Mouse (Mus musculus) forebrain, embryonic 14.5 days (tissue): Measurements from ENCODE around the gene Hhipl1. TPM values are rescaled to one million over a fixed set of nuclear protein-coding genes. Genes with fewer than 3 reads are reported as not detected.
A peak's percentile ranks its signal among the peaks of the same experiment; 100 is the strongest.

Source experiments
- ATAC-seq: fragments of 200-750 bp; cut with Nextera tagmentation; 2 replicates; pipeline ENCODE4 v1.8.0; 2017; ENCODE audit warnings: mild to moderate bottlenecking, moderate library complexity
- DNase-seq: peaks from one replicate; pipeline ENCODE4 v3.0.0-alpha.2; 2015; ENCODE audit warnings: low spot score
- H3K27ac ChIP-seq: fragments of 300-500 bp; sonication (generic); 2 replicates; pipeline ENCODE4 v1.5.1; 2014; ENCODE audit warnings: low read depth, mild to moderate bottlenecking, control low read depth, low read length, moderate library complexity
- H3K27me3 ChIP-seq: fragments of 300-500 bp; sonication (generic); replicated peaks from 2 replicates; pipeline ENCODE4 v1.6.1; 2014; ENCODE audit warnings: low read length, control low read depth, mixed read lengths; ENCODE audit not compliant: control insufficient read depth, insufficient read depth
- H3K36me3 ChIP-seq: fragments of 300-500 bp; sonication (generic); 2 replicates; pipeline ENCODE4 v1.6.1; 2014; ENCODE audit warnings: low read length, control low read depth; ENCODE audit not compliant: control insufficient read depth, insufficient read depth
- H3K4me1 ChIP-seq: fragments of 300-500 bp; sonication (generic); 2 replicates; pipeline ENCODE4 v1.6.1; 2014; ENCODE audit warnings: antibody characterized with exemption, low read length, control low read depth; ENCODE audit not compliant: control insufficient read depth, insufficient read depth
- H3K4me2 ChIP-seq: fragments of 300-500 bp; sonication (generic); 2 replicates; pipeline ENCODE4 v1.6.1; 2014; ENCODE audit warnings: mild to moderate bottlenecking, control low read depth, low read length
- H3K4me3 ChIP-seq: fragments of 300-500 bp; sonication (generic); 2 replicates; pipeline ENCODE4 v1.5.1; 2014; ENCODE audit warnings: low read depth, low read length, control low read depth
- H3K9ac ChIP-seq: fragments of 300-500 bp; sonication (generic); 2 replicates; pipeline ENCODE4 v1.6.1; 2014; ENCODE audit warnings: mild to moderate bottlenecking, low read length, control low read depth, moderate library complexity
- H3K9me3 ChIP-seq: fragments of 300-500 bp; sonication (generic); replicated peaks from 2 replicates; pipeline ENCODE4 v1.6.1; 2016; ENCODE audit warnings: low read length, control low read depth, mixed read lengths; ENCODE audit not compliant: control insufficient read depth
- WGBS: fragments of 180-500 bp; shearing (Covaris S2); extraction: QIAGEN DNeasy Blood & Tissue Kit; methylation state at CpG from one replicate; pipeline ENCODE4 v1.1.7; 2014; 5-methylcytosine and 5-hydroxymethylcytosine counted together
- polyA plus RNA-seq: library from polyadenylated mRNA; unstranded; fragments of >200 nt; fragmentation: Nextera tagmentation; extraction: Ambion mirVana; gene quantifications from 2 replicates; pipeline ENCODE4 v1.2.1, GENCODE M21; 2014

Hhipl1 gene
- polyA plus RNA-seq, 1 experiment from 2014 or later, result 1.4 TPM

DNA sequence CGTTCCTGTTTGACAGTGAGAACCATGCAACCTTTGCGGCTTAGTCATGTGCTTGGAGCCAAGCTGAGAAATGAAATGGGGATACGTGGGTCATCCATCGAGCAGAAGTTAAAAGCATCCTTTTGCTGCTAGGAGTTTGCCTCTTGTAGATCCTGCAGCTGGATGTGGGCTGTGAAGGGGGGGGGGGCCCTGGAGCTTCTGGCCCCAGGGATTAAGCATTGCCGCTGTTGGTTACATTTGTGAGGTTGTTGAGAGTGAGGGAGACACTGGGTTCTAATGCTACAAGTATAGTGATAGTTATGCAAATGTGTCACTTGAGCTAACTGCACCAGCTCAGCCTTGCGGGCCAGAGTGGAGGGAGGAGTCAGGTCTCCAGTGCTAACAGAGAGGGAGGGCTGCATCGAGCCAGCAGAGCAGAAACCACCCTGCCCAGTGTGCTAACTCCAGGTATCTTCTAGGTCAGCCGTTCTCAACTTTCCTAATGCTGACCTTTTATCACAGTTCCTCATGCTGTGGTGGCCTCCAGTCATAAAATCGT lies 11.2 kb downstream of the Hhipl1 start:
- Histone ChIP-seq H3K27me3 (no peaks in the 10 kb centered on the region), H3K36me3 (no peaks in the 10 kb centered on the region), H3K27ac (no peak overlapping the region), H3K9ac (no peak overlapping the region), H3K9me3 (no peaks in the 10 kb centered on the region), H3K4me3 (no peak overlapping the region), H3K4me2 (no peak overlapping the region), H3K4me1 (peaks cover 33% of the 10 kb centered on the region)
- ATAC-seq (no peak), DNase-seq (no peak)
- 9% methylated on average over 9 of the region's 9 CpGs for WGBS

DNA sequence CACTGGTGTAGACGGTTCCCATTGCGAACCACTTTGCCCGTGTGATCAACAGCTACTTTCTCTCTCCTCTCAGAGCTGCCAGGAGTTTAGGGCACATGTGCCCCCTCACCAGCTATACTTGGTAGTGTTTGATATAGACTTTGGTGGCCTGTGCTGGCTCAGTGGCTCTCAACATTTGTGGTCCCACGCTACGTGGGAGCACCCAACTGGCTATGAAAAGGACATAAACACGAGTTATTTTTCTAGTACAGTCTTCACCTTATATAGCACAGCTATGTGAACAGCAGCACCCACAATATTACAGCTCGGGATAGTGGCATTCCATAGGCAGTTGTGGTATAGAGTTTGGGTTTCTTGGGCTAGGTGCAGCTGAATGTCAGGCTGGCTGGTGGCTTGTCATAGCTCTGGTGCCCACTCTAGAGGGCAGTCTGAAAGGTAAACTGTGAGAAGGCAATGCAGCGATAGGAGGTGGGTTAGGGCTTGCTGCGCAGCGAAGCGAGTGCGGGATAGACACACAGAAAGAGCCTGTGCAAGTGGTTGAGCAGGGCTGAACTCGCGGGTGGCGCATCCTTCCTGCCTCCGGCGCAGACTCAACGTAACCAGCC lies 11.9 kb downstream of the Hhipl1 start:
- WGBS, result 31% methylated on average over 18 of the region's 18 CpGs
- Histone ChIP-seq H3K4me2 (no peak overlapping the region), H3K27me3 (no peaks in the 10 kb centered on the region), H3K9ac (no peak overlapping the region; the same call in 1 of the 2 replicates), H3K27ac (no peak overlapping the region), H3K4me3 (no peak overlapping the region), H3K36me3 (no peaks in the 10 kb centered on the region), H3K9me3 (no peaks in the 10 kb centered on the region), H3K4me1 (peaks cover 33% of the 10 kb centered on the region)
- no peak for ATAC-seq
- DNase-seq, result no peak

DNA sequence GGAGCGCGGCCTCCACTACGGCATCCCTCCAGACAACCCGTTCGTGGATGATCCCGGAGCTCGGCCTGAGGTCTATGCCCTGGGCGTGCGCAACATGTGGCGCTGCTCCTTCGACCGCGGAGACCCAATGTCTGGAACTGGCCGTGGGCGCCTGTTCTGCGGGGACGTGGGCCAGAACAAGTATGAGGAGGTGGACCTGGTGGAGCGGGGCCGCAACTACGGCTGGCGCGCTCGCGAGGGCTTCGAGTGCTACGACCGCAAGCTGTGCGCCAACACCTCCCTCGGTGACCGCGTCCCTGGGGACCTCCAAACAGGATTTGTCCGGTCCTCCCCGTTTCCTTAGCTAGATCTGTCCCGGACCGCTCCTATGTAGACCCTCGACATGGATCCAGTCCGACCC lies 12.4 kb downstream of the Hhipl1 start:
- 0 out of 2 replicates have a peak overlapping the region, but pooled peaks have one; percentile 9 for H3K4me2 ChIP-seq
- no peaks in the 10 kb centered on the region for H3K9me3 ChIP-seq
- DNase-seq (no peak), ATAC-seq (no peak)
- no peak overlapping the region for H3K4me3 ChIP-seq
- H3K27ac ChIP-seq, result no peak overlapping the region
- no peaks in the 10 kb centered on the region for H3K36me3 ChIP-seq
- H3K27me3 ChIP-seq, result no peaks in the 10 kb centered on the region
- H3K9ac ChIP-seq, result no peak overlapping the region; the same call in 1 of the 2 replicates
- 33% methylated on average over 37 of the region's 37 CpGs for WGBS
- peaks cover 33% of the 10 kb centered on the region for H3K4me1 ChIP-seq

DNA sequence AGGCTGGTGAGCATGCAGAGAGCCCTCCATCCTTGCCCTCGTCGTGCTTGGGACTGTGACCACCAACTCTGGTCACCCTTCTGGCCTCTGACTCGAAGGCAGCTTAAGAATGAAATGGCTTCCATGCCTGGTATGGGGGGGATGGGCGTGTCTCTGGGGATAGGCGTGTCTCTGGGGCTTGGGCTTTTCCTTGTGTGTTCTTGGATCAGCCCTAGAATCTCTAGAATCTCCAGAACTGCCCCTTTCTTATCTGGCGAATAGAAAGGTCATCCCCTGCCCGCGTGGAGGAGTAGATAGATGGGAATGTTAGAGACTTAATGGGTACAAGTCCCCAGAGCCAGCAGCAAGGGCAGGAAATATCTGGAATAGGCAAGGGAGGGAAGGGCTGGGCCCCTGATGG lies 14.0 kb downstream of the Hhipl1 start:
- 7% methylated on average over 8 of the region's 8 CpGs for WGBS
- no peak for DNase-seq

DNA sequence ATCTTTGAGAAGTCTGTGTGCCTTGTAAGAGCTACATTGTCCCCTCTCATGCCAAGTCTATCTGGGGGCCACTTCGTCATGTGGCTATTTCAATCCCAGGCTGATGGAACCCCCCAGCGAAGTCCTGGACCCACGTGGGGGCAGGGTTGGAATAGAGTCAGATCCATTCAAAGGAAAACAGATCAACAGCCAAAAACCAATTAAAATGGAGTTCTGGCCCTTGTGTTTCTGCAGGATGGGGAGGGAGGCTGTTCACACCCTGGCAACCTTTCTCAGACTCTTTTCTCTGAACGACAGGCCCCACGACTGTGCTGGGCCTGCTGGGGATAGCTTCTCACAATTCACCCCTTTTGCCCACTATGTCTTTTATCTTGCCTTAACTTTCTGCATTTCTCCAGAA lies 20.3 kb downstream of the Hhipl1 start:
- Histone ChIP-seq H3K36me3 (no peaks in the 10 kb centered on the region), H3K9ac (no peak overlapping the region), H3K4me3 (no peak overlapping the region), H3K27me3 (peaks cover 7% of the 10 kb centered on the region; the same call in 1 of the 2 replicates), H3K9me3 (no peaks in the 10 kb centered on the region), H3K4me2 (no peak overlapping the region), H3K27ac (peak overlapping the region; percentile 68; the same call in 1 of the 2 replicates), H3K4me1 (peaks cover 30% of the 10 kb centered on the region)
- ATAC-seq (peak; percentile 63), DNase-seq (peak; percentile 85)
- WGBS, result 23% methylated on average over 5 of the region's 5 CpGs

More for the DNA sequence above, 14.0 kb downstream of the Hhipl1 start:
- Histone ChIP-seq H3K4me1 (peaks cover 33% of the 10 kb centered on the region), H3K4me2 (no peak overlapping the region), H3K27ac (peak overlapping the region; percentile 85), H3K9me3 (no peaks in the 10 kb centered on the region), H3K4me3 (no peak overlapping the region), H3K36me3 (no peaks in the 10 kb centered on the region), H3K27me3 (no peaks in the 10 kb centered on the region), H3K9ac (no peak overlapping the region)
- no peak for ATAC-seq

DNA sequence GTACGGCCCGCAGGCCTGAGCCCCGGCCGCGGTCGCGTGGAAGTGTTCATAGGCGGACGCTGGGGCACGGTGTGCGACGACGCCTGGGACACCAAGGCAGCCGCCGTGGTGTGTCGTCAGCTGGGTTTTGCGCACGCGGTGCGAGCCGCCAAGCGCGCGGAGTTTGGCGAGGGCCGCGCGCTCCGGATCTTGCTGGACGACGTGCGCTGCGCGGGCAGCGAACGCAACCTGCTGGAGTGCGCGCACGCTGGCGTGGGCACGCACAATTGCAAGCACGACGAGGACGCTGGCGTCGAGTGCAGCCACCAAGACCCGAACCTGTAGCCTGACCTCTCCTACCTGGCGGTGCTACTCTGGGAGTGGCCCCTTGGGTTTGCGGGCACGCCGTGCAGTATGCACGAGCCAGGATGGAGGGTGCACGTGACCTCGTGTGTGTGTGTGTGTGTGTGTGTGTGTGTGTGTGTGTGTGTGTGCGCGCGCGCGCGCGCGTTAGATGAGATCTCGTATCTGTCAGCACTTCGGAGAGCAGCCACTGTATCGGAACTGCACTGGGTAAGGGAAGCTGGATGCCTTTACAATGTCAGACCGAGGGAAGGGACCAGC lies 21.9 kb downstream of the Hhipl1 start:
- Histone ChIP-seq H3K4me1 (peaks cover 26% of the 10 kb centered on the region), H3K27me3 (peaks cover 7% of the 10 kb centered on the region; the same call in 1 of the 2 replicates), H3K9ac (peak overlapping the region; percentile 63), H3K27ac (peak overlapping the region; percentile 68), H3K36me3 (no peaks in the 10 kb centered on the region), H3K9me3 (no peaks in the 10 kb centered on the region), H3K4me2 (peak overlapping the region; percentile 64), H3K4me3 (peak overlapping the region; percentile 36)
- 7% methylated on average over 65 of the region's 66 CpGs for WGBS
- peak; percentile 82 for DNase-seq
- peak; percentile 56 for ATAC-seq

DNA sequence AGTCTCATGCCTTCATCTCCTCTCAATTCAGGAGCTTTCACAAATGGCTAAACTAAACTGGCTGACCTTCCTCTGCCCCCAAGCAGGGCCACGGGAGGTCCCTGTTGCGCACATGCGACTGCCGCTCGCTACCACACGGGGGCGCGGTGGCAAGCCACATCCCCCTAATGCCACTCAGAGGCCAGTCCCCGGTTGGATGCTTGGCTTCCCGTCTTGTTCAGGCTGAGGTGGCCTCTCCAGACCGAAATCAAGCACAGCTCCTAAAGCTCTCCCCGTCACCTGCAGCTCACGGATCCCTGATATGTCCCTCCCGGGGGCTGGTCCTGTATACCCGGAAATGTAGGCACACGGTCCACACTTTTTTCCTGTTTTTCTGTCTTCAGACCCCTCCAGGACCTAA lies 27.0 kb downstream of the Hhipl1 start:
- Histone ChIP-seq H3K4me2 (peak overlapping the region; percentile 97), H3K9me3 (no peaks in the 10 kb centered on the region), H3K9ac (peak overlapping the region; percentile 52; the same call in 1 of the 2 replicates), H3K27me3 (peaks cover 3% of the 10 kb centered on the region; the same call in 1 of the 2 replicates), H3K4me1 (peaks cover 22% of the 10 kb centered on the region), H3K4me3 (peak overlapping the region; percentile 61), H3K27ac (peak overlapping the region; percentile 74), H3K36me3 (no peaks in the 10 kb centered on the region)
- ATAC-seq (peak; percentile 22; the same call in 1 of the 2 replicates), DNase-seq (peak; percentile 83)
- WGBS, result under 1% methylated on average over 16 of the region's 16 CpGs

DNA sequence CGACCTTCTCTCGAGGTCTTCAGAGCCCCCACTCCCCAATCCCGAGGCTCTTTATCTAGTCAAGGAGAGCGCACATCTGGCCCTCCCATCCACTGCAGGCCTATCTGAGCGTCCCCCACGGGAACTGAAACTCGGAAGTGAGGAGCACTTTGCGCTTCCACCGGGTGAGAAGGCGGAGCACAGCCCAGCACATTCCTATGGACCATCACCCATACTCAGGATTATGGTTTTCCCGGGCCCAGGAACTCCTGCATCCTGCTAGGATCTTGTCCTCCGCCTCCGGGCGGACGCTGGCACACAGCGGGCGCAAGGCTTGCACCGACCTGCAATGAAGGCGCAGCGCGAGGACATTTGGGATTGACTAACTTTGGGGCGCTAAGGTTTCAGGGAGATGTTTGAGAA lies 27.4 kb downstream of the Hhipl1 start:
- WGBS, result 2% methylated on average over 22 of the region's 22 CpGs
- Histone ChIP-seq H3K27me3 (peaks cover 3% of the 10 kb centered on the region; the same call in 1 of the 2 replicates), H3K27ac (peak overlapping the region; percentile 74), H3K4me1 (peaks cover 20% of the 10 kb centered on the region; the same call in 1 of the 2 replicates), H3K36me3 (no peaks in the 10 kb centered on the region), H3K4me2 (peak overlapping the region; percentile 97), H3K4me3 (peak overlapping the region; percentile 61), H3K9me3 (no peaks in the 10 kb centered on the region), H3K9ac (peak overlapping the region; percentile 52)
- ATAC-seq, result no peak; the same call in 1 of the 2 replicates
- DNase-seq, result no peak
